Mouse (Mus musculus): Measurements from ENCODE around the gene Ahrr. TPM values are rescaled to one million over a fixed set of nuclear protein-coding genes. Genes with fewer than 3 reads are reported as not detected.

Ahrr gene
- total RNA-seq, 4 experiments from 2014 or later: 0.82 to 2.5 (median 1.4) TPM

DNA sequence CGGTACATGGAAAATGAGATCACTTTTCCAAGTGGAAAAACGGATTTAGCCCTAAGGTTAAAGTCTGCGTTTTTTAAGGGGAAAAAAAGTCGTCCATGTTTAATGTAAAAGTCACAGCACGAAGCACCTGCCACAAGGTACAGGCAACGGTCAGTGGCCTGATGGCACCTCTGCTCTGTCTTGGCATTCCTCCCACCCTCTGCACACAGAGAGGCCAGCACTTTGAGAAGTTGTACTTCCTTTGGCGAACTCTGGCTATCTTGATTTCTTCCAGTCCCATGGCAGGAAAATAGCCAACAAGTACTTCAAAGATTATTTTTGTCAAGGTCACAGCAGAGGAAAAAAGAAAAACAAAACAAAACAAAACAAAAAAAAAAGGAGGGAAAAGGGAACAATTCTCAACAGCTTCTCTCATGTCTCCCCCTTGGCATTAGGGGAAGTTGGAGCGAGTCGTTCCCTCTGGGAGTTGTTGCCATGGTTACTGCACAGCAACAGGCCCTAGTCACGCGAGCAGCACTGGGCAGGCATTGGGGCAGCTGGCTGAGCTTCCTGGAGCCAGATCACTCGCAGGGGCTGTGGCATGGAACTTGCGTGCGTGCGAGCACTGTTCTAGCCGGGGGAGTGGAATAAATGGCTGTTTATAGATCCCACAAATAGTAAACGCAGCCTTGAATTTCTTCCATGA is 46.8 kb downstream of the Ahrr start:
- DNase-seq (ENCODE audit: low spot score): peak; percentile 63

DNA sequence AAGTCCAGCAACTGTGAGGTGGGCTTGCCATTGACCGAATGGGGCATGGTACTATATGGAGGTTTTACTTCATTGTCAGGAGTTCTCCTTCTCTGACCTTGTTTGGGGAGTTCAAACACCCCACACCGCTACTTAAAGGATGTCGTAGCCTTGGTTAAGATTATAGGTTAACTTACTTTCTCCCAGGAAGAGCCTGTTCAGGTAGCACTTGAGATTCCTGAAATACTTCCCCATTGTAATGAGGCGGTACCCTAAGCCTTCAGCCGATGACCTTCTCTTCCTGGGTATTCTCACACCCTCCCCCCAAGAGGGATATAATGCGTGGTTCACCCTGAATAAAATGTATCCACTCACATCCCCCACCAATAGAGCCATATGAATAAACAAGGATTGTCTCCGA is 54.6 kb downstream of the Ahrr start:
- no peak for DNase-seq (ENCODE audit: low spot score)

DNA sequence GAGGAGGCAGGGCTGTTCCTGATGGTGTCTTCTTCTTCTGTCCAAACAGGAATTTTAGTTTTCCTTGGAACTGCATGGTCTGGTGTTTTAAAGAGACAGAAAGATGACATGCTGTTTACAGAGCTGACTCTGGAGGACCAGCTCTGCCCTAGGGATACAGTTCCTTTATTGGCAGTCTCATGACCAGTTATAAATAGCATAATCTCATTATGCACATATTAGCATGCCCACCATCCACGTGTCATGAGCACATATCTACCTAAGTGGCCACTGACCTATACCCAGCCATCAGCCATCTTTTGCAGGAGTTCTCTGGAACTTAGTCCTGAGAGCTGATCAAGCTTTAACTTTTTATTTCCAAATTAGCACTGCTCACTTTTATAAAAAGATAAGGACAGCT is 71.5 kb downstream of the Ahrr start:
- DNase-seq (ENCODE audit: low spot score): no peak

DNA sequence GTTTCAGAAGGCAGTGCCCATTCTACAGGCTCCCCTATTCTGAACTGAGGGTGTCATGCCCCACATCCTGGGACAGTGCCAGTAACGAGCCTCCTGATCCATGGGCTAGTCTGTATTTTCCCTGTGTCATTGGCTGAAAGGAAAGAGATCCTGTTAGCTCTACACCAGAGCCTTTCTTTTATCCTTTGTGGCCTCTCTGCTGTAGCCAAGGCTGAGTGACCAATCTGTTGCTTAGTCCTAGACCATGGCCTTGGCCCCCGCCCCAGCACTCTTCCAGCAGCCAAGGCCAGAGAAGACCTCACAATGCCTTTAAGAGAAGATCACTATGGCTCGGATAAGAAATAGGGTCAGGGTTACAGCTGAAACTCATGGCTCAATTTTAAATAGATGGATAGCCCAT is 73.7 kb downstream of the Ahrr start:
- no peak for DNase-seq (ENCODE audit: low spot score)

DNA sequence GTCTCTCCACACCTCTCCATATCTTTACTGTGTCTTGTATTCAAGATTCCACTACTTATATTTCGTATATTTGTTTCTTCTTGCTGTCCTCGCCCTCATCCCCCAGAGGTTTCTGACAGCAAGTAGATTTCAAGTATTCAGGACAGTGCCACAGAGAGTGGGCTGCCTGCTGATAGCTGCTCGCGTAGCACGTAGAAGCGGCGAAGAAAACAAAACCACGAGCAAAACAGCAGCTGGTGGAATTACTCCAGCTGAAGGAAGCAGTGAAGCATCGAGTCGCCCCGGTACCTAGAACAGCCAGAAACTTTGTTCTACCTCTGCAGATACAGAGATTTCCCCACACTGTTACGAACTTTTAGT is 83.2 kb downstream of the Ahrr start:
- DNase-seq (ENCODE audit: low spot score): no peak

DNA sequence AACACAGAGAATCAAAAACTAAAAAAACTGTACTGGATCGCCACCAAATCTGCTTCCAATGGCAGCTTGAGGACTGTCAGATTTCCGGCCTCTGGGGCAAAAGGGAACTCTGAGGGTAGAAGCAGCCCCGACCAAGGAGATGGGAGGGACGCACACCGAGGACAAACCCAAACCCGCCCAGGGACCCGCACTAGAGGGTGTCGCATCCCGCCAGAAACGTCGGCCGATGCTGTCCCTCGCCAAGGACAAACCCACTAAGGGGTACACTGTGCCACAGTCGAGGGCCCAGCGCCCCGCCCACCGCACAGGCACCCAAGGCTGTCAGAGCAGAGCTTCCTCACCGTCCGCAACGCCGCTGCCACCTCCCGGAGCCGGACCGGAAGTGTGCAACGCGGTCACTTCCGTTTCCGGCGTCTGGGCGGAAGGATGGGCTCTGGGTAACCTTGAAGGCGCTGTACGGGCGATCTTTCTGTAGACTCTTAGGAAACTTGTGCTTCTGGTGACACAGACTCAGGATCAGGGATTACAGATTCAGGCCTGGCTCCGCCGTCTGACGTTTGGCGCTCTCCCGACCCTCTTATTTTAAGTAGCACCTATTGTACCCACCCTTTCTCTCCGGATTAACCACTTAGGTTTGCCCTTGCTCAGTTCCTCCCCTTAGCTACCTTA is 83.7 kb downstream of the Ahrr start, which contains the start of gene Exoc3:
Gene Exoc3 (minus strand): TSS at position 416 of the 669 bp plus-strand sequence.
- peak; percentile 90 for DNase-seq (ENCODE audit: low spot score)

DNA sequence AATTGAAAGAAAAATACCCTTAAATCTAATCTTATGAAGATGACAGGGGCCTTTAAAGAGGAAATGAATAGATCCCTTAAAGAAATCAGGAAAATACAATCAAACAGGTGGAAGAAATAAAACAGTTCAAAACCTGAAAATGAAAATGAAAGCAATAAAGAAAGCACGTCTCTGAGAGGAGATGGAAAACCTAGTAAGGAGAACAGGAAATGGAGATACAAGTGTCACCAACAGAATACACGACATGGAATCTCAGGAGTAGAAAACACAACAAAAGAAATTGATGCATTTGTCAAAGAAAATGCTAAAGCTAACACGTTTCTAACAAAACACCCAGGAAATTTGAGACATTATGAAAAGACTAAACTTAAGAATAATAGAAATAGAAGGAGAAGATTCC is 95.7 kb downstream of the Ahrr start:
- no peak for DNase-seq (ENCODE audit: low spot score)

DNA sequence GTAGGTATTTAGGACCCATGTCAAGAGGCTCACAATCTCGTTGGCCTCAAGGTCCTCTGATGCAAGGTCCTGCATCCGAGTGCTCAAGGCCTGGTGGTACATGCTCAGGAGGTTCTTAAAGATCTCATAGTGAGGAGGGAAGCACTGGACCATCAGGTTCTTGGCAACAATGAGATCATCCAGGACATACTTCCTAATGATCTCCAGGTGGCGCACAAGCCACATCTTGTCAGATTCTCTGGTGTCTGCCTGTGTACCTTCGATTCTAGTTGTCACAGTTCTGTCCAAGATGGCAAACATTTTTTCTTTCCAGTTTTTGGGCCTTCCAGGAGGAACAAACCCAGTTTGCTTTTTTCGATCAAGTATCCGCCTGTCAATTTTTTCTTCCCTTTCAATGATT is 99.5 kb downstream of the Ahrr start:
- DNase-seq (ENCODE audit: low spot score): no peak

DNA sequence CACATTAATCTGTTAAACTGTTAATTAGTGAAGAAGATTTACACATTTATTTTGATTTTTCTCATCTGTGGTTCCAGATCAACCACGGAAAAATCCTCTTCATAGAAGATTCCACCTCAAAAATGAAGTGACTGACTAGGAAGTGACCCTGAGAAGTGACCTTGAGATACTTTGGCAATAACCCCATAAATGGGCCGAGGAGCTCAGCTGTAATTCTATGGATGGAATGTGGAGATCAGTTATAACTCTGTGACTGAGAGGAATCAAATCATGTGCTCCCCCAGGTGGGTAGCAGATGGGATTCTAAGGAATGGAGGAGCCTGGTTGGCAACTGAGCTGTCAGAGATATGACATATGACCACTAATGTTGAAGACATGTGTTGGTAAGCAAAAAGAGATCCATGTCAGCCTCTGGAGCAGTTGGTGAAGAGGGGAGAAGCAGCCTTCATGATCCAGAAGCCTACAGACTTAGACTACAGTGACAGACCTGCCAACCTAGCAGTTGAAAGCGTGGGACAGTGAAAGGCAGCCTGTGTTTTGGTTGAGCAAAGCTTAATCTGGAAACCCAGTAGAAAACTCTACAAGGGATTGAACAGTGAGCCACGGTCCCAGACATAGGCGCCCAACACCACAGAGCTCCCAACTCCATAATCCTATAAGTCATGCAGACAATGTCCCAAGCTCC is 109.0 kb downstream of the Ahrr start:
- DNase-seq (ENCODE audit: low spot score): no peak

DNA sequence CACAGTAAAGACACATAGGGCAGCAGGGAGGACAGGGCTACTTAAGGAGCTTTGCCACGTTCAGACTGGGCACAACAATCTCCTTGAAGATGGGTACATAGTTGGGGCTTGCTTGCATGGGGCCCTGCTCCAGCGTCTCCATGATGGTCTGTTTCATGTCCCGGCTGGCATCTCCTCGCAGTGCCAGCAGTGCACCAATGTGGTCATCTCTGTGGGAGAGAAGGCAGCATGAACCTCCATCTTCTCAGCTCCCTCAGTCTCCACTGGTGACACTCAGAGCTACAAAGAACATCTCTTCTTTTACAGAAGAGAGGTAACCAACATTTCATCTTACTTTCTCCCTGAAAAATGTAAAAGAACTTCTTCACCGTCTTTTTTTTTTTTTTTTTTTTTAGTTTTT is 120.1 kb downstream of the Ahrr start:
- no peak for DNase-seq (ENCODE audit: low spot score)

DNA sequence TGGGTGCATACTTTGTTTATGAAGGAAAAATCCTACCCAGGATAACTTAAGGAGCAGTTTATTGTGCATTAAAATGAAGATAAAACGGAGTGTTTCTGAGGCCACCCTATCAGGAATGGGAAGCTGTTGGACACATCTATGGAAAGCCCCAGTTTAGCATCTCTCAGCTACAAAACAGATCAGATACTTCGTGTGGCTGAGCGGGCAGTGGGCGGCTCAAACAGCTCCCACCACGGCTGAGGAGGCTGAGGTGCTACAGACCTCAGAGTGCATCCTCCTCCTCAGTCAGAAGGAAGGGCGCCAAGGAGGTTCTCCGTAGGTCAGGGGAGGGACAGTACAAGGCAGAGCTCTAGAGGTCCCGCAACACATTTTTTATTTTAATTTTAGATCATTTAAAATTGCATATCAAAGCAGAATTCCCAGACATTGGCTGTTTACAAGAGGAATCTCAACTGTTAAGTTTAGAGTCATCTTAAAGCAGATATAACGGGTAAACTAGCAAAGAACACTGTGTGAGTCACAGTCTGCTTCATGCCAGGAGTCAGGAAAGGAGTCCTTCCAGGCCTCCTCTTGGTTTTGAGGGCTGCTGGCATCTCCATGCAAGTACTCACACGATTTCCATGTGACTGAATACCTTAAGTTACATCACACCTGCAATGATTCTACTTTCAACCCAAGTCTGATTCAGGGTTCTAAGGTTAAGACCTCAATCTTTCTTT is 122.5 kb downstream of the Ahrr start:
- DNase-seq (ENCODE audit: low spot score): no peak

DNA sequence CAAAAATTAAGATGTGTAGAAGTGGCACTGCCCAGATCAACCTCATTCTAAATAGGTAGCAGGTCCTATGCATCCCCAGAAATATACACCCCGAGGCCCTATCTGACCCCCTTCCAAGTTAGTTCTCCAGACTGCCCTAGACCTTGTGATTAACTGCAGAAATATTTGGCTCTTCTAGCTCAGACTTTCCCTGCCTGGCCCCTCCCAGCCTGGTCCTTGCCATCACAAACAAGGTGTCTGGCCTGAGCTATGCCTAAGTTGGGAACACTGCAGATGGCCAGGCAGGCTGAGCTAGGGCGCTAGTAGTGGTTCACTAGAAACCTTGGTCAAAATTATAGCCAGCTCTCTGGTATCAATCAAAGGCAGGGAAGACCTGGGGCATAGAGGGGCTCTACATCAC is 124.6 kb downstream of the Ahrr start:
- DNase-seq (ENCODE audit: low spot score): peak; percentile 35

DNA sequence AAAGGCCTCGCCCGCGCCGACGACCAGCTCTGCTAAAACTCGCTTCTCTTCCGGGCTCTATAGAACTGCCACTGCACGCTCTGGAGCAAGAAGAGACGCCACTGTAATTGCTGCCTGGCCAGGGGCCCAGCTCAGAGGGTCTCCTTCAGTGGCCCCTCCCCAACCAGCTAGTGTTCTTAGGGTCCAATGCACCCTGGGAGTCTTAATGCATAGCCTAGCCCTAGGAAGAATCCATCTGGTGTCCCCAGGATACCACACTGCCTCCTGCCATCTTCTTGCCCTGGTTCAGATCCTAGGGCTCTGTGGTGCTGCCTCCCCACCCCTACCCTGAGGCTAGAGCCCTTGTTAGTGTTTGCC is 125.1 kb downstream of the Ahrr start:
- no peak for DNase-seq (ENCODE audit: low spot score)

DNA sequence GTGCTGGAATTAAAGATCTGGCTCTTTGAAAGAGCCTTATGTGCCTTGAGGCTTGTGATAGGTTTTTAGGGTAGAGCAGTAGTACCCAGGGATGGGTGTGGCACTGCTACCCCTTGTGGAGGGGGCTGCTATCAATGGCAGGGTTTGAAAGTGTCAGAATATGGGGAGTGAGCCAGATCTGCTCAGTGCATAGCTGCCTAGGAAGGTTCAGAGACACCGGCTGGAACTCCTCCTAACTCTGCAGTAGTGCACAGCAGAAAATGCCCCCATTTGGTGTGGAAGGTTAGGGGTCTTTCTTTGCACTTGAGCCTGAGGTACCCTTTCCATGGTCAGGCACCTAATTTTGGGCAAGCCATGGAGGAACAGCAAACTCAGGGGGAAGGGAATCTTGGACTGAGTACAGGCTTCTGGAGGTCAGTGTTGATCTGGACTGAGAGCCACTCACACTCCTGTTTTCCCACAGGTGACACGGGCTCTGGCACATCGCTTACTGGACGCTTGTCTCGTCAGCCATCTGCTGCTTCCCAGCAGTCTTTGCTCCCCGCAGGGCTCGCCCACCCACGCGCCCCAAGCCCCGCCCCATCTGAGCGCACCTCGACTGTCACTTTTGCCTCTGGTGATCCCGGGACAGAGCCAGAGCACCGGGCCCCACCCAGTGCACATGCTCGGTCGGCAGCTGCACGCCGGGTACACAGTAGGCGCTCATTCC is 125.6 kb downstream of the Ahrr start:
- peak; percentile 26 for DNase-seq (ENCODE audit: low spot score)

Other genes starting within 250 kb of the Ahrr start
- gene Cep72, start 230.0 kb downstream of the Ahrr start, total RNA-seq (2022): 1 to 10 TPM in 2 of 4 experiments, under 1 TPM in 2; 0.44 to 2.6 (median 1.1) TPM
- gene Slc9a3, start 170.9 kb downstream of the Ahrr start, total RNA-seq (2022): 1 to 10 TPM in 1 of 4 experiments, under 1 TPM in 3; 0.47 to 1.4 (median 0.56) TPM
- 10 to 100 TPM; 45.2 to 52.7 (median 51.4) TPM for gene Exoc3, start 83.6 kb downstream of the Ahrr start, total RNA-seq (2022)
- 10 to 100 TPM; 42.0 to 52.1 (median 42.9) TPM for gene Pdcd6, start 25.2 kb upstream of the Ahrr start, total RNA-seq (2022)
- 1,000 to 10,000 TPM; 1,332 to 1,570 (median 1,418) TPM for gene Sdha, start 57.9 kb upstream of the Ahrr start, total RNA-seq (2022)
- gene Ccdc127, start 58.0 kb upstream of the Ahrr start, total RNA-seq (2022): 10 to 100 TPM; 45.4 to 51.8 (median 48.5) TPM
- gene Lrrc14b, start 71.7 kb upstream of the Ahrr start, total RNA-seq (2022): 10 to 100 TPM; 82.4 to 97.3 (median 86.2) TPM
- 1 to 10 TPM; 3.1 to 3.6 (median 3.4) TPM for gene Zfp72, start 98.5 kb upstream of the Ahrr start, total RNA-seq (2022)
- gene Ftl1-ps1, start 107.4 kb upstream of the Ahrr start, total RNA-seq (2022): 100 to 1,000 TPM; 219 to 383 (median 285) TPM
- gene Zfp825, start 201.7 kb upstream of the Ahrr start, total RNA-seq (2022): 1 to 10 TPM; 5.4 to 7.4 (median 5.9) TPM